Mouse (Mus musculus) thymus, adult 2 months (tissue): ENCODE results near the gene Syne1.
A peak's percentile ranks its signal among the peaks of the same experiment; 100 is the strongest.

Source experiments
- CTCF ChIP-seq: fragments of 200-500 bp; IDR thresholded peaks from 2 replicates; pipeline ENCODE4 v1.5.1; 2012; ENCODE audit warnings: mild to moderate bottlenecking, control low read depth, low read length, moderate library complexity, borderline replicate concordance; ENCODE audit not compliant: control insufficient read depth, poor library complexity, insufficient read depth; ENCODE audit errors: extremely low read depth
- POLR2A ChIP-seq: fragments of 200-500 bp; IDR thresholded peaks from 2 replicates; pipeline ENCODE4 v1.6.1; 2012; ENCODE audit warnings: mild to moderate bottlenecking, low read length, control low read depth, moderate library complexity; ENCODE audit not compliant: control insufficient read depth, poor library complexity, insufficient read depth; ENCODE audit errors: extremely low read depth

DNA sequence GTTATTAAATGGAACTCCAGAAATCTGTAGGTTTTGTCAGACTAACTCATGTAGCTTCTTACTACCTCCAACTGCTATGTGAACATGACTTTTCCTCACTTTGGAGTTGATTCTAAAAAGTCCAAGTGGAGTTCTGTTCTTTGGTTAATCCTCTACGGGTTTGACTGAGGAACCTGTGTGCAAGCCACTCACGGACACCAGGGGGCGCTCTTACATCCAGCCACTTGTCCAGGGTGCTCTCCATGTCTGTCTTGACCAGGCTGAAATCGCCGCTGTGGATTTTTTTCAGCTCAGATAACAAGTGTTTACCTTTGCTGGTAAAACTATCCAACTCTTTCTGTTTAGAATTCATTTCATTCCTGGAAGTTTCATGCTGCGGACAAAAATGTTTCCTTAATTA is 233.7 kb downstream of the Syne1 start:
- TF ChIP-seq CTCF (peak; percentile 82; the same call in 1 of the 2 replicates), POLR2A (no peak)
